Mouse (Mus musculus): ENCODE results near the gene Fut7.

DNA sequence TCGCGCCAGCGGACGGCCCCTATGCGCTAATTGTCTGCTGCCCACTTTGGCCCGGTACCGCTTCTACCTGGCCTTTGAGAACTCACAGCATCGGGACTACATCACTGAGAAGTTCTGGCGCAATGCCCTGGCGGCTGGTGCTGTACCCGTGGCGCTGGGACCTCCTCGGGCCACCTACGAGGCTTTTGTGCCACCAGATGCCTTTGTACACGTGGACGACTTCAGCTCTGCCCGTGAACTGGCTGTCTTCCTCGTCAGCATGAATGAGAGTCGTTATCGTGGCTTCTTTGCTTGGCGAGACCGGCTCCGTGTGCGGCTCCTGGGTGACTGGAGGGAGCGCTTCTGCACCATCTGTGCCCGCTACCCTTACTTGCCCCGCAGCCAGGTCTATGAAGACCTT is 2.4 kb downstream of the Fut7 start:
- no peak for TF ChIP-seq POLR2A (IDR thresholded peaks at IDR 0.05; ENCODE audit: borderline replicate concordance, insufficient read depth, low read length)
- TF ChIP-seq CTCF (IDR thresholded peaks at IDR 0.05; ENCODE audit: borderline replicate concordance, insufficient read depth, low read depth, low read length) = no peak

Measured in cerebellum, adult 2 months (tissue).